Mouse (Mus musculus) layer of hippocampus, postnatal 14 days (tissue): ENCODE data around the gene Arhgap9. TPM values are rescaled to one million over a fixed set of nuclear protein-coding genes. Genes with fewer than 3 reads are reported as not detected.
"Not testable (repeated sequence)": the region's sequence is repeated elsewhere in the genome, so short reads cannot be mapped to it uniquely, and the experiment has no call there.

Experiments used
- DNase-seq, 2 experiments: peaks; one replicate each; pipeline ENCODE4 v3.0.0; 2021 to 2022; ENCODE audit warnings: low spot score in 2 of 2, mixed read lengths in 1 of 2
- total RNA-seq, 2 experiments: library from RNA; stranded (reverse); gene quantifications; 2 replicates each; pipeline ENCODE4 v1.2.3; 2021

Arhgap9 gene
- total RNA-seq, 2 experiments from 2014 or later, result 0.99 to 1.1 TPM

GRCm38 (mm10) chr10:127291881-127292638 is 29.7 kb upstream of the Arhgap9 start:
- DNase-seq, result no peak

- no peak for DNase-seq
Measured at GRCm38 (mm10) chr10:127292987-127293538, 28.7 kb upstream of the Arhgap9 start.

DNA sequence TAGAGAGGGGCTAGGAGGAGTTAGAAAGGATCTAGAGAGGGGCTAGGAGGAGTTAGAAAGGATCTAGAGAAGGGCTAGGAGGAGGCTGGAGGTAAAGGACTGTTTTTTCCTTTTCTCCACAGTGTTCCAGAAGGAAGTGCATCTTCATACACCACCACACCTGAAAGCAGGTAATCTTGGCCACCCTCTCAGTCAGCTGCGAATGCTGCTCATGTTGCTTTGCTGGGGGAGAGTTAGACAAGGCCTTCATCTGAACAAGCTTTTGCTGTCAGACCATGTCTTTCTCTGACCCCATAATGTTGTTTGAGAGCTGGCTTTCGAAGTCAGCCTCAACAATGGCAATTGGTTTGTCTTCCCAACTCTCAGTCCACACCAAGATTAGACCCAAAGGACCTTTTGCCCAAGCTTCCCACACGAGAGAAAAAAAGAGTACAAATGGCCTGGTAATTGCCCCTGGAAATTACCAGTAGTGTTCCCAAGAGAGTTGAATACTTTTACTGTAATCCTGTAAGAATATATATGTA is 28.1 kb upstream of the Arhgap9 start:
- no peak for DNase-seq

- DNase-seq, result no peak
Measured at GRCm38 (mm10) chr10:127294895-127295510, 26.8 kb upstream of the Arhgap9 start.

- DNase-seq, result no peak
Measured at GRCm38 (mm10) chr10:127295986-127296794, 25.6 kb upstream of the Arhgap9 start.

DNA sequence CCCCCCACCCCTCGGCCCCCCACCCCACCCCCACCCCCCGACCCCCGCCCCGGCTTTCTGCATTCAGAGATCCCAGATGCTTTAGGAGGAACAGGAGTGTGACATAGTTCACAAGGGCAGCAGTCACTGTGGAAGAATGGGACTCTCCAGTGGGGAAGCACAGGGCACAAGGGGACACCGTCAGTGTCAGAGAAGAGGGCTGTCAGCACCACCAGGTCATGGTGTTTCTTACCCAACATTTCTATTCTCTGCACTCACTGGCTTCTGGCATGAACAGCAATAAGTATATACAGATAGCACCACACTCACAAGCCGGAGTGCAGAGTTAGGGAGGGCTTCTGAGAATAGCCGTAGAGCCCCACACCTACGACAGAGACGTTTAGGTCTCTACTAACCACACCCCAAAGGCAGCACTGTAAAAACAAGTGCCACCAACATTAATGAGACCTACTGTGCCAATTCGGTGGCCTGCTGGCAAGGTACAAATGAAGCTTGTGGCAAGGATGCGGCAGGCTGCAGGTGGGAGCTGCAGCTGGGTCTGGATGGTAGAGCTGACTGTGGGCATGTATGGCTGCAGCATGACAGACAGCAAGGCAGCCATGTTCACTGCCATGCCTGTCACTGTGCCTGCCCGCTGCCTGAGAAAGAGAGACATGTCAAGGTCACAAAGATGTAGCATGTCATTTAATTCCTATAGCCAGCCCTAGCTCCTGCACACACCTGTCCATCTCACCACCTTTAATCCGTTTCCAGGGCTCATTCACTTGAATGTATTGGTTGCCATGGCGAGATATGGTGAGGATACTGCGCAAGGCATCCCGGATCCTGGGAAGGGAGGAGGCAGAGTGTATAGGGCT is 24.5 kb upstream of the Arhgap9 start:
- DNase-seq, result no peak

- no peak for DNase-seq
Measured at GRCm38 (mm10) chr10:127300361-127300760, 21.4 kb upstream of the Arhgap9 start.

DNA sequence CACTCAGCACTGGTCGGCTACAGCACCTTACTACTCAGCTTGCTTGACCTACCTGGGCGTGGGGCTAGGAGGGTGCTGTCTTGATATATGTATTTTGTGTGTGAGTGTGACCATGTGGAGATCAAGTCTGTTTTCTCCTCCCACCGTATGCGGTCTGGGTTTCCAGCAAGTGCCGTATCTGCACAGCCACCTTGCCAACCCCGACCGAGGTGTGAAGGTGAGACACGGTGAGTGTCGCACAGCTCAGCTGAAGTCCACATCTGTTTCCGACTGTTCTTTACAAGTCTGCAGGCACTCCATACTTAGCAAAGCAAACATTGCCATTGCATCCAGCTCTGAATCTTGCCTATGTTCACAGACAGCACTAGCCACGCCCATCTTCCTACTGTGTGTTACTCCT is 18.6 kb upstream of the Arhgap9 start:
- DNase-seq, result no peak

DNA sequence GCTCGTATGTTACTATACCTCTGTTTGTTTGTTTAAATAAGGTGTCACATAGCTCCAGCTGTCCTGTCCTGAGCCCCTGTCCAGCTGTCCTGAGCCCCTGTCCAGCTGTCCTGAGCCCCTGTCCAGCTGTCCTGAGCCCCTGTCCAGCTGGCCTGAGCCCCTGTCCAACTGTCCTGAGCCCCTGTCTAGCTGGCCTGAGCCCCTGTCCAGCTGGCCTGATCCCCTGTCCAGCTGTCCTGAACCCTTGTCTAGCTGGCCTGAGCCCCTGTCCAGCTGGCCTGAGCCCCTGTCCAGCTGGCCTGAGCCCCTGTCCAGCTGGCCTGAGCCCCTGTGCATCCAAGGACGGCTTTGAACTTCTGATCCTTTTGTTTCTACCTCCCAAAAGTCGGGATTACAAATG is 12.6 kb upstream of the Arhgap9 start:
- not testable (repeated sequence) for DNase-seq

DNA sequence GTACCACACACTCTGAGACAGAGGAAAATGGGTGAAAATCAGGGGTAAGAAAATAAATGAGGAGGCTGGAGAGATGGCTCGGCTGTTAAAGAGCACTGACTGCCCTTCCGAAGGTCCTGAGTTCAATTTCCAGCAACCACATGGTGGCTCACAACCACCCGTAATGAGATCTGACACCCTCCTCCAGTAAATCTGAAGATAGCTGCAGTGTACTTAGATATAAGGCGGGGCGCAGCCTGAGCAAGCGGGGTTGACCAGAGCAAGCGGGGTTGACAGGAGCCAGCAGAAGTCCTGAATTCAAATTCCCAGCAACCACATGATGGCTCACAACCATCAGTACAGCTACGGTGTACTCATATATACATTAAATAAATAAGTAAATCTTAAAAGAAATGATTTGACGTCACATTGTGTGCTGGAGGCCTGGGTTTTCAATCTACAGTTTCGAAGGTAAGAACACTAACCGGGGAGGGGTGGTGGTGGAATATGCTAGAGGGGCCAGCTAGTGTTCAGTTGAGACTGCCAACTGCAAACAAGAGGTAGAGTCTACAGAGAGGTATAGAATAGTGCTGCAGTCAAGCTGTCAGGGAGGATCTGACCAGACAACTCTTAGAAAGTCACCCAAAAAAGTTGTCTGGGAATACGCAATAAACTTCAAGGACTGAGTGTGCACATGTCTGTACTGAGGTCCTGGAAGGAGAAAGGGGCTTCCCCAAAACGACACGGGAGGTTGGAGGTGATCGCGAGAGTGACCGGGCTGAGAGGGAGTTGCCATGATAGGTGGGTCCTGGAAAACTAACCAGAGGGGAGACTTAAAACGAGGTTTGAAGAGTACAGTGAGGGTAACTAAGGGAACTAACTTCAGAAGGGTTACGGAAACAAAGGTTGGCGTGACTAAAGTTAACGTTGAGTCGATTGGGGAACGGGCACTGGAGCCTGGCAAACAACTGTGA is 11.0 kb upstream of the Arhgap9 start:
- DNase-seq, result no peak

DNA sequence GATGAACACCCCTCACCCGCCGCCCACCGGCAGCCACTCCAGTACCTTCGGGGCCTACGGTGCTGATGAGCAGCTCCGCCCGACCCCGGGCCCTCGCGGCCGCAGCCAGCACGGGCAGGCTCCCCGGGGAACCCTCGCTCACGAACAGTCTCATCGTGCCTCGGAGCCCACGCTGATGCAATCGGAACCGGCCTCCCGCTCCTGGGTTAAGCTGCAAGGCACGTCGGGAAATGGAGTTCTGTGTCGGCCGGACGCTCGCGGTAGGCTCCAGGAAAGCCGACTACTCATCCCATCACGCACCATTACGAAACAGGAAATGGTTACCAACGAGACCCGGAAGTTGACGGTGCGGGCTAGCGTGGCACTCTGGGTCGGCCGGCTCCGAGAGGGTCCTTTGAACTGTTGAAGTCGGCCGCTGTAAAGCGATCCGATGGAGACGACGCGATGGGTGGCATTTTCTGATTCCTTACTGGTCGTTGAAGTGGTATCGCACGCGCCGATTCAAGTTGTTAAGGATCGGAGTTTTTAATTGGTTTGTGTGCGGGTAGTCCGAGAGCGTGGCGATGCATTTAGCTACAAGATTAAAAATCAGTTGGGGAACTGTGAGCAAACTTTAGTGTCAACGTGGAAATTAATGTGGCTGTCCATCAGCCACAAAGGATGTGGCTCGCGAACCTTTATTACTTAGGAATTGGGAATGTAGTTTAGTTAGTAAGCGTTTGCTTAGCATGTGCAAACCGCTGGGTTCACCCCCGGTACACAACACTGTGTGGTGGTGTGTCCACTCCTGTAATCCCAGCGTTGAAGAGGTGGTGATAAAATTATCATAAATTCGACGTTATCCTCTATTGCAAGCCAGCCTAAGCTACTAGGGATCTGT is 10.0 kb upstream of the Arhgap9 start, which contains the start of gene Mars:
Gene Mars, minus strand, starts transcription at position 311 of the 880 bp plus-strand sequence.
- peak; percentile 90 to 98 for DNase-seq

- peak; percentile 82 to 84 for DNase-seq
Measured at GRCm38 (mm10) chr10:127312356-127312676, 9.4 kb upstream of the Arhgap9 start.

GRCm38 (mm10) chr10:127312858-127313257 is 8.9 kb upstream of the Arhgap9 start:
- no peak for DNase-seq

- not testable (repeated sequence) for DNase-seq
Measured at GRCm38 (mm10) chr10:127313516-127313915, 8.2 kb upstream of the Arhgap9 start.

GRCm38 (mm10) chr10:127314950-127315349 is 6.8 kb upstream of the Arhgap9 start:
- DNase-seq, result not testable (repeated sequence)

DNA sequence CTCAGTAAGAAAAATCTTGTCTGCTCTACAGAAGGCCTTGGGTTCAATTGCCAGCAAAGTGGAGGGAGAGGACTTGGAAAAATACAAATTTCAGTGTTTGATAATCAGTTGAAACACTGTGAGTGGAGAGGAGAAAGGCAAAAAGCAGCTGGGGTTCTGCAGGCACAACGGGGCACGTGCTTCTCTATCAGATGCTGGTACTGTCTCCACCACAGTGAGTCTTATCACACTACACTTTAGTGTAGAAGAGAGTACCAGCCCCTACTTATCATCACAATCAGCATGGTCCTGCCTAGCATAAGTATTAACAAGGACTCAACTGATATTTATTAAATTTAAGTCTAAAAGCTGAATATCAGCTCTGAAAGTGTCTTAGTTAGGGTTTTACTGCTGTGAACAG is 4.5 kb upstream of the Arhgap9 start:
- DNase-seq, result no peak

GRCm38 (mm10) chr10:127318009-127318408 is 3.8 kb upstream of the Arhgap9 start:
- no peak for DNase-seq

DNA sequence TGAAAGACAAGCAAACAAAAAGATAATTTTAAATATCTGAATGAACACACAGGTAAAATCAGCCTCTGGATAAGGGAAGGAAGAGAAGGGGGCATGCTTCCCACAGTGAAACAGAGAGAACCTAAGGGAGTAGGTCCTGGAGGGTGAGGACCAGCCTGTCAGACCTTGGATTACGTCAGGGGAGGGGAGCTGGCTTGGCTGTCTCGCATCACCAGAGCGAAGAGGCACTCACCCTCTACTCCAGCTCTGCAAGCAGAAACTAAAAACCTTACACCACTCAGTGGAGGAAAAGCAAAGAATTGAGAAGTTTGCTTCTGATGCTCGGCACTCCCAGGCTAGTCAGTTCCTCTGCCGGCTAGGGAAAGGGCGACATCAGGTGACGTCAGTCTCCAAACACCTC is 1.8 kb upstream of the Arhgap9 start:
- DNase-seq, result no peak
